Mouse (Mus musculus): ENCODE data around the gene Agap2.
"Not testable (repeated sequence)": the region's sequence is repeated elsewhere in the genome, so short reads cannot be mapped to it uniquely, and the experiment has no call there.

Gene Agap2

GRCm38 (mm10) chr10:127059174-127059967 is 15.7 kb upstream of the Agap2 start:
- DNase-seq (ENCODE audit: low spot score in 2 of 2), result no peak

DNA sequence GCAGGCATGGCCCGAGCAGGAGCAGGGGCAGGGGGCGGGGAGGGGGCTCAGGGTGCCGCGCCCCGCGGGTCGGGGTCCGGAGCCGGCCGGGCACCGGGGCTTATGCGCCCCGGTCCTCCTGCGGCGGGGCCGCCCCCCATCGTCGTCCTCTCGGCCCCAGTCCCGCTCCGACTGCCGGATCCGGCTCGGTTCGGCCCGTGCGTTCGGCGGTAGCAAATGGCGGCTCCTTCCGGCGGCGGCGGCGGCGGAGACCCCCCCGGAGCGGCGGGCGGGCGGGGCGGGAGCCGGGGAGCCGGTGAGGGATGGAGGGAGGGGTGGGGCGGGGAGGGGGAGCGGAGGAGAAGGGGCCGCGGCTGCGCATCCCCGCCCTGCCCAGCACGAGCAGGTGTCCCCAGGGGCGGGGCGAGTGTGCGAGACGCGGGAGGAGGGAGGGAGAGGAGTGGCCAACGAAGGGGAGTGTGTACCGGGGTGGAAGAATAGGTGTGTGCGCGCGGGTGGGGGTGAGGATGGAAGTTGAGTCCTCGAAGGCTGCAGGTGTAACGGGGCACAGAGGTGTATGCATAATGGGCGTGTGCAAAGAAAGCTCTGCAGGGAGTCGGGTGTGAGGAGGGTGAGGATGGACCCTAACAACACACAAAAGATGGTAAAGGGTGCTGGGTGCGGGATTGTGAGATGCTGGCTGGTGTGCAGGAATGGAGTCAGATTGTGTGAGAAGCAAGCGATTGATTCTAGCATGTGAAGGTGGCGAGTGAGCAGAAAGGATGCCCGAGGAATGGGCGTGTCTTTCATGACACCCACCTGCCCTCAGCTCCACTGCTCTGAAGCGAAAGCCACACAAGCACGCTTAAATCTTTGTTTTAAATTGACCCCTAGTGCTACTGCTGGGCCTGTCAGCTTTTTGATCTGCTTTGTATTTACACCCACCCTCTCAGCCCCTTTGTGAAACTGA is 14.8 kb upstream of the Agap2 start, which contains the start of gene March9:
Gene March9 (minus strand): TSS at position 217 of the 949 bp plus-strand sequence.
- peak; percentile 79 to 83 for DNase-seq (ENCODE audit: low spot score in 2 of 2)

DNA sequence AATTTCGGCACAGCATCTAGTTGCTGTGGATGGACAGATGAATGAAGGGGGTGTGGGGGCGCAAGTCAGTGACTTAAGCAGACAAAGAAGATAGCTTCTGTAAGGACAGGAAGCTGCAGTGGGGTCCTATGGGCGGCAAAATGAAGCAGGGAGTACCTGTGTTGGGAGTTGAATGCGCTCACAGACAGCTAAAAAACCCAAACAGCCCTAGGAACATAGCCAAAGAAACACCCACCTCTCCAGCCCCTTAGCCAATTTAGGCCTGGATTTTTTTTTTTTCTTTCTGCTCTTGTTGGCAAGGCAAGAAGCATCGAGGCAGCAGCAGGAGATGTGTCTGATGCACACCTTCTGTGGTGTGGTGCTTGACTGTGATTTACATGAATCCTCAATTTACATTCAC is 14.0 kb upstream of the Agap2 start:
- no peak for DNase-seq (ENCODE audit: low spot score in 2 of 2)

DNA sequence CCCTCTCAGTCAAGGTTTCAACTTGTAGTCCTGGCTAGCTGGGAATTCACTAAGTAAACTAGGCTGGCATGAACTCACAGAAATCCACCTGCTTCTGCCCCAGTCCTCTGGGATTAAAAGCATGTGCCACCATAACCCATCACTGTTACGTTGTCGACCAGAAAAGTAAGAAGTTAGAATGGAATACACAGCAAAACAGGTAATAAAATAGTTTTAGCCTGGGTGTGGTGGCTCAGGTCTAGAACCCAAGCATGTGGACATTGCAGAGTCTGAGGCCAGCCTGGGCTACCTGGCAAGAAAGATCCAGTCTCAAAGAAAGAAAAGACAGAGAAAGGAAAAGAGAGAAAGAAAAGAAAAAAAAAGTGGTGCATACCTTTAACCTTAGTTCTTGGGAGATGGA is 13.6 kb upstream of the Agap2 start:
- DNase-seq (ENCODE audit: low spot score in 2 of 2), result no peak

- not testable (repeated sequence) for DNase-seq (ENCODE audit: low spot score in 2 of 2)
Observed at GRCm38 (mm10) chr10:127062101-127062500, 13.0 kb upstream of the Agap2 start.

DNA sequence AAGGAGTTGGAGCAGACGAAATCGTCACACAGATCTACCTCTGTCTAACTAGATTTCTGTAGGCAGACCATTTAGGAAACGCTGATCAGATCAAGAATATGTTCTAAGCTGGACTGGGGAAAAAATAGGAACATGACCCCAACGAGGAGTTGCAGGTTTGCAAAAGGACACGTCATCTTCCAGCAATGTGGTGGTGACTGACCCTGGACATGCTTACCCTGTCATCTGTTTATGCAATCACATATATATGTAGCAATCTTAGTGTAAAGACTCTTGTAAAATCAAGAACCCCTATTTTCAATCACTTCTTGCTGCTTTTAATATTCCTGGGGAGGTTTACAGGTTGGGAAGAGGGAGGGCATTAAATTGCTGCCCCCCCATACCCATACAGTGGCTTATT is 12.6 kb upstream of the Agap2 start:
- no peak for DNase-seq (ENCODE audit: low spot score in 2 of 2)

DNA sequence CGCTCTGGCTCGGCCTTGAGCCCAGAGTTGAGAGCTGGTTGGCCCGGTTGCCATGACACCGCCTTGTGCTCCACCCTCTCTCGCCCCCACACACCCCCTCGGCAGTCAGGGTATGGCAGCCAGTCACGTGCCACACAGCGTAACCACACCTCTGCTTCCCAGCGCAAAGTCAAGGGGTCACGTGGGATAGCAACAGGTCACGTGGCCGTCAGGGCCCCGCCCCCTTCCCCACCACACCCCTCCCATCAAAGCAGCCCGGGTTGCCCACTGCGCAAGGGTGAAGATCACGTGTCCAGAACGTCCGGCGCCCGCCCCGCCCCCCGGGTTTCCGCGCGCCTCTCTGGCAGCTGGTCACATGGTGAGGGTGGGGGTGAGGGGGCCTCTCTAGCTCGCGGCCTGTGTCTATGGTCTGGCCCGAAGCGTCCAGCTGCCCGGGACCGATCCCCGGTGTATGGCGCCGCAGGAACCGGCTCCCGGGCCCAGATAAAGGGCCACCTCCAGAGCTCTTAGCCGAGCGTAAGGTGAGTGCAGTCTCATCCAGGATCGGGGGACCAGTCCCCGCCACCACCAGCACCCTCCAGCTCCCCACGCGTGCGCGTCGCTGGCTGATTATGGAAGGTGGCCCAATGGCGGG is 11.7 kb upstream of the Agap2 start, which contains the start of gene Cdk4:
Gene Cdk4 (plus strand): TSS at position 296 of the 634 bp plus-strand sequence.
- peak; percentile 96 to 97 for DNase-seq (ENCODE audit: low spot score in 2 of 2)

DNA sequence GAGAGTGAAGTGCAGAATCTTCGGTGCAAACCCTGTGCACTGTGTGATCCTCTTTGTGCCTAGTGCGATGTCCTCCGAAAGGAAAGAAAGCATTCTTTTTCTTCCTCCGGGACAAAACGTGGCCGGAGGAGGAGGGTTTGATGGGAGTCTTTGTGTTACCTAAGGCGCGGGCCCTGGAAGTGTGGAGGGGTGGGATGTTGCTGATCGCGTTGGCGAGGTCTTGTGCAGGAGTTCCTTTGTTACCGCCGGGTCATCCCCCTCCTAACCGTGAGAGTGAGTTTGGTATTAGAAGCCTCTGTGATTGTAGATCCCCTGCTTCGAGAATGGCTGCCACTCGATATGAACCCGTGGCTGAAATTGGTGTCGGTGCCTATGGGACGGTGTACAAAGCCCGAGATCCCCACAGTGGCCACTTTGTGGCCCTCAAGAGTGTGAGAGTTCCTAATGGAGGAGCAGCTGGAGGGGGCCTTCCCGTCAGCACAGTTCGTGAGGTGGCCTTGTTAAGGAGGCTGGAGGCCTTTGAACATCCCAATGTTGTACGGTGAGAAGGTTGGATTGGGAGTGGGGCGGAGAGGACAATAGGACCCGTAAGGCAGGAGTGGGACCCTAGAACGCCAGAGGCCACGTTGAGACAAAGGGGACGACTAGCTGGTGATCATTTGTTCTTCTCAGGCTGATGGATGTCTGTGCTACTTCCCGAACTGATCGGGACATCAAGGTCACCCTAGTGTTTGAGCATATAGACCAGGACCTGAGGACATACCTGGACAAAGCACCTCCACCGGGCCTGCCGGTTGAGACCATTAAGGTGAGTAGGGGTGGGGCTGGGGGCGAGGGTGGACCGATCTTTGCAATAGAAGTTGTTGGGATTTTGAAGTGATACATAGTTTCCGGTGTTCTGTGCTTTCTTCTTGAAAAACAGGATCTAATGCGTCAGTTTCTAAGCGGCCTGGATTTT is 10.9 kb upstream of the Agap2 start:
- no peak for DNase-seq (ENCODE audit: low spot score in 2 of 2)

DNA sequence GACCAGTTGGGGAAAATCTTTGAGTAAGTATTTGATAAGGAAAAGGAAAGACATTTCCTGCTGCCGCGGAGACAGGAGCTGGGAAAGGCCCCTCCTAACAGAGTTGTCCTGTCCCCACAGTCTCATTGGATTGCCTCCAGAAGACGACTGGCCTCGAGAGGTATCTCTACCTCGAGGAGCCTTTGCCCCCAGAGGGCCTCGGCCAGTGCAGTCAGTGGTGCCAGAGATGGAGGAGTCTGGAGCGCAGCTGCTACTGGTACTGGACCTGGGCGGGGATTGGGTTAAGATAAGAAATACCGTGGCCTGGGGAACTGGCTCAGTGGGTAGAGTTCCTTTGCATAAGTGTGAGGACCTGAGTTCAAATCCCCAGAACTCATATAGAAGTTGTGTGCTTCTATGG is 9.1 kb upstream of the Agap2 start:
- no peak for DNase-seq (ENCODE audit: low spot score in 2 of 2)

DNA sequence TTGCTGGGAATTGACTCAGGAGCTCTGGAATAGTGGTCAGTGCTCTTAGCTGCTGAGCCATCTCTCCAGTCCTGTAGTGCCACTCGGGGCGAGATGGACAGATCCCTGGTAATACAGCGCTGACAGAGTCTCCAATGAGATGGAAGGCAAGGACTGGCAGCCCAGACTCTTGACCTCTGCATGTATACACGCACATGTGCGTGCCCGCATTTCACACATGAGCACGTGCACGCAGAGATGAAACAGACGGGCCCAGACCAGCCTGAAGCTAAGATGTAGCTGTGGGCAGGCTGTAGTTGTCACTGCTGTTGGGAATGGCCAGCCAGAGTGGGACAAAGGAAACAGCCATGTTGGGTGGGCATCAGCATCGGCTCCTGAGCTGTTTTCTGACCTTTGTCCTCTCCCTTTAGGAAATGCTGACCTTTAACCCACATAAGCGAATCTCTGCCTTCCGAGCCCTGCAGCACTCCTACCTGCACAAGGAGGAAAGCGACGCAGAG is 8.5 kb upstream of the Agap2 start:
- DNase-seq (ENCODE audit: low spot score in 2 of 2), result no peak

DNA sequence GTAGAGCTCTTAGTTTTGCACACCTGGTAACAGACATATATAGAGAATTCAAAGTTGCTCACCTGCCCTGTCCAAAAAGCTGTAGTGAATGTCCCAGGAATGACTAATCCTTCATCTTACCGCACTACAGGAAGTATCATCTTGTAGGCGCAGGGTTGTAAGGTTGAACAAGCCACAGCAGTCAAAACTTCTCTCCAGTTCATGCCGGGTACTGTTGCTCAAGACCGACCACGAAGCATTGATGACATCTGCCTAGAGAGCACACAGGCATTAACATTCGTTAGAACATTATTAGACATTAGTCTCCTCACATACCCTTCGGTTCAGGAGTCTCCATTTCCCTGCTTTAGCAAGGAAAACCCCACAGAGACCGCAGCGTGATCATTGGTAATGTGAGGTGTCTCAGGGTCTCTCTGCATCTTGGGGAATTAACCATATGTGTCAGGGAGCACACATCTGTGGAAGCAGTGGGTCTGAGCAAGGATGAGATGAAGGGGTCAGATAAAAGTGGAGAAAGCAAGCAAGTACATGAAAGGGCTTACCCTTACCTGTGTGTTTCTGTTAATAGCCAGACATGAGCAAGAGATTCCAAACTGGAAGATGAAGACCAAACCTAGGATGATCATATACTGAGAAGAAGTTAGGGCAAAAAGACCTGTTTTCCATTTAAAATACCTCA is 6.6 kb upstream of the Agap2 start:
- DNase-seq (ENCODE audit: low spot score in 2 of 2), result no peak

GRCm38 (mm10) chr10:127069281-127070189 is 5.5 kb upstream of the Agap2 start:
- no peak for DNase-seq (ENCODE audit: low spot score in 2 of 2)

GRCm38 (mm10) chr10:127070190-127071121 is 4.6 kb upstream of the Agap2 start, which contains the start of gene Tspan31:
Tspan31 (minus strand) TSS chr10:127070264.
- peak; percentile 81 to 87 for DNase-seq (ENCODE audit: low spot score in 2 of 2)

- DNase-seq (ENCODE audit: low spot score in 2 of 2), result no peak
Observed at GRCm38 (mm10) chr10:127071203-127071602, 3.9 kb upstream of the Agap2 start.

GRCm38 (mm10) chr10:127072270-127072669 is 2.8 kb upstream of the Agap2 start:
- not testable (repeated sequence) for DNase-seq (ENCODE audit: low spot score in 2 of 2)

- not testable (repeated sequence) for DNase-seq (ENCODE audit: low spot score in 2 of 2)
Observed at GRCm38 (mm10) chr10:127072969-127073368, 2.1 kb upstream of the Agap2 start.

DNA sequence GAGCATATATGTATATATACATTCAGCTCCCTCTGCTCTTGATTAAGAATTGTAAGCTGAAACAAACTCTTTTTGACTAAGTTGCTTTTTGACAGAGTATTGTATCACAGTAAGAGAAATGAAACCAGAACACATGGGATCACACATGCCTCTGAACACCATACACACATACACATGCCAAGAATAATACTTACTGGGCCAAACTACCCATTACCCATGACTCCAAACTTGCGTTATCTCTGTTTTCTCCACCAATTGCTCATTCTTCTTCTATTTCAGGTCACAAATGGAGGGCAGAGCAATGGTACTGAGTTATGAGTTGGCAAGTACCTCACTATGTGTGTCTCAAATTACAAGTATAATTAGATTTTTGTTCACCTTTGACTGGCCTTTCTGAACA is 1.1 kb upstream of the Agap2 start:
- no peak for DNase-seq (ENCODE audit: low spot score in 2 of 2)

- no peak for DNase-seq (ENCODE audit: low spot score in 2 of 2)
Observed at GRCm38 (mm10) chr10:127075651-127076050, 567 bp downstream of the Agap2 start.
